Mouse (Mus musculus): Measurements from ENCODE around the gene Vmn1r53. TPM values are rescaled to one million over a fixed set of nuclear protein-coding genes. Genes with fewer than 3 reads are reported as not detected.
"Not testable (repeated sequence)": the region's sequence is repeated elsewhere in the genome, so short reads cannot be mapped to it uniquely, and the experiment has no call there.

Vmn1r53 gene
- polyA plus RNA-seq (2015; fragmentation: Nextera tagmentation; extraction: Ambion mirVana): not detected in 2 replicates

DNA sequence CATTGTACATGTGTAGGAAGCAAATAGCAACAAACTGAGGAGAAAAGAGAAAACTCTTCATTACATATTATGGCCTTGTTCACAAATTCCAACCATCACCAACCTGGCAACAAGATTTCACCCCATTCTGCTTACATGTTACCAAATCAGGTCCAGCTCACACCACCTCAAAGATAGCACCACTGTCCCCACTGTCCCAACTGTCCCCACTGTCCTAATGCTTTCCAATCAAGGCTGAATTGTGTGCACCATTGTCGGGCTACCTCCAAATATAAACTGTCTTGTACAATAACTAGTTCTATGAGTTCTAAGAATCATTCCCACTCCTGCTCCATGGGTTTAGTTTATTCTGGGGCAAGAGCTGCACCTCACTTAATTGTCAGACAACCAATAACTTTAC lies at the start of gene Vmn1r53:
TSS of gene Vmn1r53 (minus strand) at position 101 of the 400 bp plus-strand sequence.
- Histone ChIP-seq H3K9ac (no peak within 1 kb of the TSS), H3K4me1 (no peaks in the 10 kb centered on the region), H3K27me3 (no peaks in the 10 kb centered on the region), H3K4me3 (replicated peaks) (no peak within 1 kb of the TSS), H3K4me2 (replicated peaks) (no peak within 1 kb of the TSS), H3K36me3 (no peaks in the 10 kb centered on the region), H3K9me3 (replicated peaks) (no peaks in the 10 kb centered on the region), H3K27ac (replicated peaks) (no peak within 1 kb of the TSS)
- 82% methylated on average over 1 of the region's 1 CpGs for WGBS
- no peak for ATAC-seq (ENCODE audit: insufficient number of reproducible peaks, low FRiP score, low TSS enrichment, low read depth)

DNA sequence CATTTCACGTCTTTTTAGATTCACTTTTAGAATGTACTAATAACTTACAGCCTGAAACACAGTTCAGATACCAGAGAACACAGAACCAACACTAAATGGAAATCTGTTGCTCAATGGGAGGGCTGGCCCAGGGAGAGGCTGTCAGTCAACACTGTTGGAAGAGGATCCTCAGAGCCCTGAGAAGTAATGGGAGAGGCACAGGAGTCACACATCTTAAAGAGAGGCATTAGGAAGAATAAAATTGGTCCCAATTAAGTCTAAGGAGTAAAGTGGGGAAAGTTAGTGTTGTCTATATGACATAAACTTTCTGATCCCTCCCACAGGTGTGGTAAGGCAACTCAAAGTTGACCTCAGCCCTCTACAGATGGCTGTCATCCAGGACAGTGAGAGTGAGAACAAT lies 21.8 kb upstream of the Vmn1r53 start, which contains the start of gene Vmn1r54:
TSS of gene Vmn1r54 (plus strand) at position 301 of the 400 bp plus-strand sequence.
- WGBS: 63% methylated on average over 1 of the region's 1 CpGs
- Histone ChIP-seq H3K9ac (no peak within 1 kb of the TSS), H3K27me3 (no peaks in the 10 kb centered on the region), H3K4me2 (replicated peaks) (no peak within 1 kb of the TSS), H3K36me3 (no peaks in the 10 kb centered on the region), H3K27ac (replicated peaks) (no peak within 1 kb of the TSS), H3K4me1 (no peaks in the 10 kb centered on the region), H3K9me3 (replicated peaks) (no peaks in the 10 kb centered on the region), H3K4me3 (replicated peaks) (no peak within 1 kb of the TSS)
- no peak for ATAC-seq (ENCODE audit: insufficient number of reproducible peaks, low FRiP score, low TSS enrichment, low read depth)

DNA sequence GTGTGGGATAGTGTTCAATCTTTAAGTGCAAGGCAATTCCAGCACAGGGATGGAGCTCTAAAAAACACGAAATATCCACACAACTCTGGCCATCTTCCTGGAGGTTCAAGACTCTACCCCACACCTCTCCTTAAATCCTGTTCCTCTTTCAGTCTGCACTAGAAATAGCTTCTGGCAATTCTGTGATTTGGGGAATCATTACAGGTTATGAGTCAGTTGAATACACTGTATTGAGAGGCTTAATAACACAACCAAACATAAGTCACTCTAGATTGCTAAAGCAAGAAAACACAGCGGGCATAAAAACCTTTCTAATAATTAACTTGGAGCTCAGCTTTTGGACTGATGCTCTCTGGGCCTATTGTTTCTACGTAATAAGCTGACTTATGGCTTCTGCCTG lies 19.8 kb upstream of the Vmn1r53 start:
- Histone ChIP-seq H3K36me3 (no peaks in the 10 kb centered on the region), H3K9ac (no peak overlapping the region), H3K4me1 (no peaks in the 10 kb centered on the region), H3K27me3 (no peaks in the 10 kb centered on the region), H3K9me3 (replicated peaks) (no peaks in the 10 kb centered on the region), H3K4me3 (replicated peaks) (no peak overlapping the region), H3K4me2 (replicated peaks) (no peak overlapping the region), H3K27ac (replicated peaks) (no peak overlapping the region)
- 74% methylated on average over 3 of the region's 3 CpGs for whole genome bisulfite sequencing
- no peak for ATAC-seq (ENCODE audit: insufficient number of reproducible peaks, low FRiP score, low TSS enrichment, low read depth)

DNA sequence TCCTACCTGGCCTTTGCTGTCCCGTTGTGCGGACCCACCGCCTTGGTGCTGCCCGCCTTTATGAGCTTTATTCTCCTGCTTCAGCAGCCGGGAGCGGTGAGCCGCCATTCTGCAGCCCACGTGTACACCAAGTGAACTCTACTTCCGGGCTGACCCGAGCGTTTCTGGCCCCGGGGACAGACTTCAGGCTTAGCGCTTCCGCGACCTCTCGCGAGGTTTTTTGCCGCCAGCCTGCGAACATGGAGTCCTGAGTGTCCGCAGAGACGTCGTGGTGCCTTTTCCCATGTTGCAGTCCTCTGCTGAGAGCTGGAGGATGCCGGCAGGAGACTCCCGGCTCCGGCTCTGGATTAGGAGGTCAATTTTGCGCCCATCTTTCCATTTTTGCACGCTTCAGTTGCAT lies 8.4 kb upstream of the Vmn1r53 start:
- 60% methylated on average over 27 of the region's 27 CpGs for WGBS
- ATAC-seq (ENCODE audit: insufficient number of reproducible peaks, low FRiP score, low TSS enrichment, low read depth): no peak
- no peak overlapping the region for H3K4me2 ChIP-seq (replicated peaks)

DNA sequence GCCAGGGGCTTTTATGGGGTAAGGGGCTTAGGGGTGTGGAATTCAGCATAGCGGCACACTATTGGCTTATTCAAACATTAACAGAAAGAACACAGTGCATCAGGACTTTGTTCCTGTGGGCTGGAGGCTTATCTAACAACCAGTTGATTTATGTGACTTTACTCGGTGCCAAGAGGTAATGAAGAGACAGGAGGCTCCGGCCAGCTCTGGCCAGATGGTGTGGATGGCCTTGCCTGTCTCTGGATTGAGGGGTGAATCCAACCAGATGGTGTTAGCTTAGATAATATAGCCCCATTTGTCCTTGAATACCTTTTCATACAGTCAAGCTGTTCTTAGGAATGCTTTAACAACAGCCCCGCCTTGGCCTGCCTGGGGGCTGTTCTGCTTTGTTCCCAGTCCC lies 7.9 kb upstream of the Vmn1r53 start:
- not testable (repeated sequence) for ATAC-seq (ENCODE audit: insufficient number of reproducible peaks, low FRiP score, low TSS enrichment, low read depth); H3K9me3 ChIP-seq (replicated peaks); H3K9ac ChIP-seq; H3K27ac ChIP-seq (replicated peaks); H3K36me3 ChIP-seq; H3K4me3 ChIP-seq (replicated peaks); H3K4me1 ChIP-seq; H3K27me3 ChIP-seq; H3K4me2 ChIP-seq (replicated peaks)
- WGBS: 92% methylated on average over 4 of the region's 4 CpGs

More for the DNA sequence above, 8.4 kb upstream of the Vmn1r53 start:
- no peak overlapping the region for H3K4me3 ChIP-seq (replicated peaks)
- no peaks in the 10 kb centered on the region for H3K9me3 ChIP-seq (replicated peaks)
- no peak overlapping the region for H3K27ac ChIP-seq (replicated peaks)
- H3K36me3 ChIP-seq: no peaks in the 10 kb centered on the region
- no peaks in the 10 kb centered on the region for H3K27me3 ChIP-seq
- no peaks in the 10 kb centered on the region for H3K4me1 ChIP-seq
- no peak overlapping the region for H3K9ac ChIP-seq

DNA sequence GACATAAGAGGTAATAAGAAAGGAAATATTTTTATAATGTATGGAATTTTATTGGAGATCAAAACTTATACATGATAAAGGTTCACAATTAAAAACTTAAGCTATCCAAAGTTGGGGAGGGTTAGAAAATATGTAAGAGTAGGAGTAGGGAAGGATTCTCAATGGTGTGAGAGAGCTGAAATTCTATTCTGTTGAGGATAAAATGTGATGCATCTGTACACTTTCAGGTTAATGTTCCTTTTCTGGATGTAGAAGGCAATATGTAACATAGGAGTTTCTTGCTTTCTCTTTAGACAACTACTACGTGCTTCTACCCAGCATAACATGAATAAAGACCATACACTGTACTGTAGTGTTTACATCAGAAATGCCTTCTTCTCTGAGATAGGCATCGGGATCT lies 21.7 kb downstream of the Vmn1r53 start, which contains the start of gene V1ra8:
TSS of gene V1ra8 (plus strand) at position 301 of the 400 bp plus-strand sequence.
- H3K4me1 ChIP-seq; H3K36me3 ChIP-seq; H3K4me2 ChIP-seq (replicated peaks); H3K4me3 ChIP-seq (replicated peaks); H3K9ac ChIP-seq; H3K27me3 ChIP-seq; H3K27ac ChIP-seq (replicated peaks); ATAC-seq (ENCODE audit: insufficient number of reproducible peaks, low FRiP score, low TSS enrichment, low read depth); H3K9me3 ChIP-seq (replicated peaks): not testable (repeated sequence)
- 90% methylated on average over 2 of the region's 2 CpGs for WGBS

DNA sequence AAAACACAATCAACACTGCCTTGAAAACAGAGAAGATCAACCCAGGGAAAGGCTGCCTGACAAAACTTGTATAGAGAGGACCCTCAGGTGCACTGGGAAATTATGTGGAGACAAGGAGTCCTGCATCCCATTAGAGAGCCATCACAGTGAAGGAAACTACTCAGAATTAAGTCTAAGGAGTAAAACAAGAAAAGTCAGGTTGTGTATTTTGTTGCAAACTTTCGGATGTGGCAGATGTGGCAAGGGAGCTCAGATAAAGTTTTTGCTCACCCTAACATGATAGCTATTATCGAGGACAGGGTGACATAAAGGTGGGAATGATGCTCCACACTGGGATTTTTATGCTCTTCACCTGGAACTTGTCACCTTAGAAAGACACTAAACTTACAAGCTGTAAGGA lies 49.7 kb downstream of the Vmn1r53 start, which contains the start of gene Vmn1r52:
TSS of gene Vmn1r52 (plus strand) at position 301 of the 400 bp plus-strand sequence.
- no peaks in the 10 kb centered on the region for H3K27me3 ChIP-seq
- no peak within 1 kb of the TSS for H3K9ac ChIP-seq
- no peak within 1 kb of the TSS for H3K27ac ChIP-seq (replicated peaks)
- H3K4me2 ChIP-seq (replicated peaks): no peak within 1 kb of the TSS
- no peaks in the 10 kb centered on the region for H3K36me3 ChIP-seq
- H3K4me3 ChIP-seq (replicated peaks): no peak within 1 kb of the TSS
- H3K4me1 ChIP-seq: no peaks in the 10 kb centered on the region
- no peaks in the 10 kb centered on the region for H3K9me3 ChIP-seq (replicated peaks)
- no peak for ATAC-seq (ENCODE audit: insufficient number of reproducible peaks, low FRiP score, low TSS enrichment, low read depth)
- WGBS: 60% methylated on average over 2 of the region's 2 CpGs

Other genes with a start within 250 kb of the Vmn1r53 start
- not detected in 2 replicates for gene Vmn1r47, start 208.3 kb downstream of the Vmn1r53 start, polyA plus RNA-seq (2015; fragmentation: Nextera tagmentation; extraction: Ambion mirVana)
- not detected in 2 replicates for gene Vmn1r48, start 187.6 kb downstream of the Vmn1r53 start, polyA plus RNA-seq (2015; fragmentation: Nextera tagmentation; extraction: Ambion mirVana)
- not detected in 2 replicates for gene Vmn1r49, start 145.9 kb downstream of the Vmn1r53 start, polyA plus RNA-seq (2015; fragmentation: Nextera tagmentation; extraction: Ambion mirVana)
- not detected in 2 replicates for gene Vmn1r50, start 123.0 kb downstream of the Vmn1r53 start, polyA plus RNA-seq (2015; fragmentation: Nextera tagmentation; extraction: Ambion mirVana)
- gene Vmn1r51, start 101.8 kb downstream of the Vmn1r53 start, polyA plus RNA-seq (2015; fragmentation: Nextera tagmentation; extraction: Ambion mirVana): 0.05 TPM in 1 of 2 replicates, not detected in the other
- gene Vmn1r52, start 49.6 kb downstream of the Vmn1r53 start, polyA plus RNA-seq (2015; fragmentation: Nextera tagmentation; extraction: Ambion mirVana): not detected in 2 replicates
- gene V1ra8, start 21.6 kb downstream of the Vmn1r53 start, polyA plus RNA-seq (2015; fragmentation: Nextera tagmentation; extraction: Ambion mirVana): not detected in 2 replicates
- gene Vmn1r54, start 21.9 kb upstream of the Vmn1r53 start, polyA plus RNA-seq (2015; fragmentation: Nextera tagmentation; extraction: Ambion mirVana): not detected in 2 replicates
- not detected in 2 replicates for gene BC048671, start 76.8 kb upstream of the Vmn1r53 start, polyA plus RNA-seq (2015; fragmentation: Nextera tagmentation; extraction: Ambion mirVana)
- 4.4 and 6.8 TPM in 2 replicates for gene Chst13, start 100.7 kb upstream of the Vmn1r53 start, polyA plus RNA-seq (2015; fragmentation: Nextera tagmentation; extraction: Ambion mirVana)
- 0.07 and 0.19 TPM in 2 replicates for gene Uroc1, start 108.8 kb upstream of the Vmn1r53 start, polyA plus RNA-seq (2015; fragmentation: Nextera tagmentation; extraction: Ambion mirVana)
- 9.5 and 9.9 TPM in 2 replicates for gene Zxdc, start 145.1 kb upstream of the Vmn1r53 start, polyA plus RNA-seq (2015; fragmentation: Nextera tagmentation; extraction: Ambion mirVana)
- gene Cfap100, start 204.4 kb upstream of the Vmn1r53 start, polyA plus RNA-seq (2015; fragmentation: Nextera tagmentation; extraction: Ambion mirVana): 1.4 and 1.7 TPM in 2 replicates
- 6.8 and 7.1 TPM in 2 replicates for gene Klf15, start 238.1 kb upstream of the Vmn1r53 start, polyA plus RNA-seq (2015; fragmentation: Nextera tagmentation; extraction: Ambion mirVana)